Mouse (Mus musculus): Measurements from ENCODE around the gene Frmd6. TPM values are rescaled to one million over a fixed set of nuclear protein-coding genes. Genes with fewer than 3 reads are reported as not detected.
A peak's percentile ranks its signal among the peaks of the same experiment; 100 is the strongest.

Frmd6 gene
- total RNA-seq, 2 experiments from 2014 or later = 17.6 to 18.4 TPM

- no peak for DNase-seq (ENCODE audit: low spot score in 2 of 2)
- Histone ChIP-seq H3K4me3 (no peak overlapping the region), H3K27ac (no peak overlapping the region)
- TF ChIP-seq CTCF (conservative IDR thresholded peaks at IDR 0.05) = peak; percentile 67
Observed at GRCm38 (mm10) chr12:70897434-70897833, 72.1 kb downstream of the Frmd6 start.

GRCm38 (mm10) chr12:70898450-70898849 is 73.1 kb downstream of the Frmd6 start:
- Histone ChIP-seq H3K27ac (no peak overlapping the region), H3K4me3 (no peak overlapping the region)
- TF ChIP-seq CTCF (conservative IDR thresholded peaks at IDR 0.05) = peak; percentile 70

GRCm38 (mm10) chr12:70904471-70904870 is 79.2 kb downstream of the Frmd6 start:
- Histone ChIP-seq H3K27ac (no peak overlapping the region), H3K4me3 (no peak overlapping the region)
- no peak for TF ChIP-seq CTCF (conservative IDR thresholded peaks at IDR 0.05)
- no peak for DNase-seq (ENCODE audit: low spot score in 2 of 2)

More at GRCm38 (mm10) chr12:70898450-70898849, 73.1 kb downstream of the Frmd6 start:
- DNase-seq (ENCODE audit: low spot score in 2 of 2) = no peak

GRCm38 (mm10) chr12:70906867-70907266 is 81.6 kb downstream of the Frmd6 start:
- no peak for TF ChIP-seq CTCF (conservative IDR thresholded peaks at IDR 0.05)
- Histone ChIP-seq H3K27ac (peak overlapping the region; percentile 44; the same call in 1 of the 2 replicates), H3K4me3 (no peak overlapping the region)
- peak in 1 of 2 experiments; percentile 22 for DNase-seq (ENCODE audit: low spot score in 2 of 2)

DNA sequence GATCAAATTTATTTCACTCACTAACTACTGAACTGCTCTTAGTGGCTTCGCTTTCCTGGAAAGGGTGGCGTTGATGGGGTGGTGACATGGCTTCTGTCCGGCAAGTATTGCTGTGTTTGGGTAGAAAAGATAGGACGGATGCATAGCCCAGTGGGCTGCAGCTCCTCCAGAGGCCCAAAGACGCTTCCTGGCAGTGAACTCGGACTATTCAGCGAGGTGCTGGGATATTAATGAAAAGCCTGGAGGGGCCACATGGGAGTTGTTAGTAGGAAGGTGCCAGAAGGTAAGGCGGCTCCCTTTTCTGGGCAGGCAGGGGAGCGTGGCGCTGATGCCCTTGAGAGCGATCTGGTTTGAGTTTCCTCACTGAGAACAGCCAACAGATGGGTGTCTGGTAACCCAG is 82.3 kb downstream of the Frmd6 start:
- no peak for DNase-seq (ENCODE audit: low spot score in 2 of 2)
- Histone ChIP-seq H3K4me3 (no peak overlapping the region), H3K27ac (no peak overlapping the region)
- TF ChIP-seq CTCF (conservative IDR thresholded peaks at IDR 0.05) = no peak

GRCm38 (mm10) chr12:70908076-70908475 is 82.8 kb downstream of the Frmd6 start:
- no peak overlapping the region for H3K27ac ChIP-seq
- no peak overlapping the region for H3K4me3 ChIP-seq
- no peak for TF ChIP-seq CTCF (conservative IDR thresholded peaks at IDR 0.05)
- no peak for DNase-seq (ENCODE audit: low spot score in 2 of 2)

GRCm38 (mm10) chr12:70910241-70910720 is 85.0 kb downstream of the Frmd6 start:
- peak; percentile 97 for TF ChIP-seq CTCF (conservative IDR thresholded peaks at IDR 0.05)
- Histone ChIP-seq H3K27ac (no peak overlapping the region), H3K4me3 (no peak overlapping the region)
- DNase-seq (ENCODE audit: low spot score in 2 of 2) = peak; percentile 61 to 77

DNA sequence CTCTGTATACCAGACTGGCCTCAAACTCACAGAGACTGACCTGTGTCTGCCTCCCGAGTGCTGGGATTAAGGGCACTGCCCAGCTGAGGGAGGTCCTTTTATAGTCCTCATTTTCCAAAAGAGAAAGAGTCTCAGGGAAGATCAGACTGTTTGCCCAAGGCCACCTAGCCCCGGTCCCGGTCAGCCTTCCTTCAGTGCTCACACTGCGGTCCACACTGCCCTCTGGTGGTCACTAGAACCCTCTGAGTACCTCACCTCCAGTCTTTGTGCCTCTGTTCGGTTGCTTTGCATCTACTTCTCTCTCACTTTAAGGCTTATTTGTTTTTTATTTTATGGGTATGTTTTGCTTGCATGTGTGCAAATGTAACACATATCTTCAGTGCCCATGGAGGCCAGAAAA is 85.7 kb downstream of the Frmd6 start:
- TF ChIP-seq CTCF (conservative IDR thresholded peaks at IDR 0.05) = peak; percentile 93
- peak; percentile 61 to 81 for DNase-seq (ENCODE audit: low spot score in 2 of 2)
- no peak overlapping the region for H3K27ac ChIP-seq
- no peak overlapping the region for H3K4me3 ChIP-seq

DNA sequence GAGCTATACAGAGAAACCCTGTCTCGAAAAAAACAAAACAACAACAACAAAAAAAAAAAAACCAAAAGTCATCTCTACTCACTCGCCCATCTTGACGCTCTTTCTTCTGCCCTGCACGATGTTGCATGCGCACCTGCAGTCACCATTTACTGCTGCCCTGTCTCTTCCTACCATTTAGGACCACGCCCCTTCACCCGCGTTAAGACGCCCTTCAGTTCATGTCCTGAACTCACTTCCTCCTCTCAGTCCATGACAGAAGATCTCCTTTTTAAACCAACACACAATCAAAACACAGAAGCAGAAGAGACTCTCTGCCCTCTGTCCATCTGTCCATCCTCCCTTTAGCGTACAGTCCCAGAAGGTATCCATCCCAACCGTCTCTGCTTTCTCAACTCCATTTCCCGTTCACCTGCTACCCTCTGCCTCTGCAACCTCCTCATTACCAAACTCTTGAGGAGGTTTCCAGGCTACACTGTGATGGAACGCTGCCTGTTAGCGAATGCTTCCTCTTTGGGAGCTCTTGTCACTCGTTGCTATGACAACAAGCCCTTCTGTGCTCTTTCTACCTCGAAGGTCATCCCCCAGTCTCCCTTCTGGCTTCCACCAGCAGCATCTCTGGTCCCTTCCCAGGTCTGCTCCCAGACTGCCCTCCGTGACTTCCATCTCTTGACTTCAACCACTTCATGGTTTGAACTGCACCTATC is 86.5 kb downstream of the Frmd6 start:
- no peak for TF ChIP-seq CTCF (conservative IDR thresholded peaks at IDR 0.05)
- H3K27ac ChIP-seq = no peak overlapping the region
- no peak for DNase-seq (ENCODE audit: low spot score in 2 of 2)
- no peak overlapping the region for H3K4me3 ChIP-seq

- TF ChIP-seq CTCF (conservative IDR thresholded peaks at IDR 0.05) = peak; percentile 87
- no peak overlapping the region for H3K27ac ChIP-seq
- H3K4me3 ChIP-seq = no peak overlapping the region
- DNase-seq (ENCODE audit: low spot score in 2 of 2) = peak; percentile 51 to 72
Observed at GRCm38 (mm10) chr12:70913429-70913828, 88.1 kb downstream of the Frmd6 start.

DNA sequence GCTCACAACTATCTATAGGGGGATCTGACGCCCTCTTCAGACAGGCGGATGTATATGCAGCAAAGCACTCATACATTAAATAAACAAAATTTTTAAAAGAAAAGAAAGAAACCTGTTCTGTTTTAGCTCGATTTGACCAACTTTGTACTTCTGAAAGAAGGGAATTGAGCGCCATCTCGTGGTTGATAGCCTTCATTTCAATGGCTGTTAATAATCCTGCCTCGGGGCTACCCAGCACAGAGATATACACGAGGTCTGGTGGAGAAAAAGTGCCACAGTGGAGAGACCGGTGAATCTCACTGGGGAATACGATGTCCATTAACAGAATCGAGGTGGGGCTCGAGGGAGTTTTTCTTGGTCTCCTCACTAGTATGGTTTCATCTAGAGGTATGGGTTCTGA is 89.1 kb downstream of the Frmd6 start:
- peak; percentile 34 to 64 for DNase-seq (ENCODE audit: low spot score in 2 of 2)
- no peak overlapping the region for H3K4me3 ChIP-seq

GRCm38 (mm10) chr12:70929781-70930180 is 104.5 kb downstream of the Frmd6 start:
- no peak for DNase-seq (ENCODE audit: low spot score in 2 of 2)
- H3K4me3 ChIP-seq = no peak overlapping the region
- no peak for TF ChIP-seq CTCF (conservative IDR thresholded peaks at IDR 0.05)
- H3K27ac ChIP-seq = no peak overlapping the region

More for the DNA sequence above, 89.1 kb downstream of the Frmd6 start:
- no peak overlapping the region for H3K27ac ChIP-seq
- peak; percentile 82 for TF ChIP-seq CTCF (conservative IDR thresholded peaks at IDR 0.05)

GRCm38 (mm10) chr12:70937150-70937549 is 111.8 kb downstream of the Frmd6 start:
- peak in 1 of 2 experiments; percentile 11 for DNase-seq (ENCODE audit: low spot score in 2 of 2)
- TF ChIP-seq CTCF (conservative IDR thresholded peaks at IDR 0.05) = no peak
- Histone ChIP-seq H3K27ac (peak overlapping the region; percentile 94), H3K4me3 (peak overlapping the region; percentile 99)
